ENCODE assay signal across 24 mouse cellular contexts in the genomic region with DNA sequence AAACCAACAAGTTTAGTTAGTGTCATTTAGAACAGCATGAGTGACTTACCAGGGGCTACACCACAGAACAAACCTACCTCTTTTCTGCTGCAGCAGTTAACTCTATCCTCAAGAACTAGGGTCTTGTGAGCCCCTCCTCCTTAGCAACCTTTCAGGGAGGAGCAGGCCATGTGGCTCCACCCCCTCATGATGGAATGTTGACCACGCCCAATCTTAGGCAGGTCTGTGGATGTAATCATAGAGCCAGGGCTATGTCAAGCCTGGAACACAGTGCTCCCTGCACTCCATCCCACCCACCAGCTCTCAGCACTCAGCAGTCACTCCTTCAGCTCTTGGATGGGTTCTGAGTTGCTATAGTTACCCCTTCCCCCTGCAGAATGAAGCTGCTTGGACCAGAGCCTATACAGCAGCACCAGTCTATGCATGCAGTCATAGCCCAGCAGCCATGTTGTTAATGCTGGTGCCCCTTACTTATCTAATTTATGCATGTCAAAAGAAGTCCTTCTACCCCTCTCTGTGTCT. TPM values are rescaled to one million over a fixed set of nuclear protein-coding genes. Genes with fewer than 3 reads are reported as not detected.
DNase-seq lines count a peak whose midpoint lies in the region; ATAC-seq lines count a peak whose summit lies in the region.
"Had no signal": no experiment of that assay in that cellular context is flagged by ENCODE, and none has a peak within 500 bp of the region (broad histone marks: within the 10 kb centered on the region; RNA-seq: fewer than 3 reads in every experiment).

No protein-coding gene starts in this region.

- no peak overlapping the region for H3K4me3 ChIP-seq in forebrain, embryonic 13.5 days
- H3K4me3 ChIP-seq in forebrain, embryonic 12.5 days (replicated peaks), result no peak overlapping the region
- no peak overlapping the region for H3K4me3 ChIP-seq in hindbrain, embryonic 16.5 days (ENCODE audit: low read length)
- H3K4me3 ChIP-seq in hindbrain, embryonic 10.5 days, result no peak overlapping the region
- no peak overlapping the region for H3K4me3 ChIP-seq in liver, embryonic 15.5 days (replicated peaks)
- H3K4me3 ChIP-seq: embryonic facial prominence, embryonic 15.5 days; gastrocnemius, adult 2 months; limb, embryonic 12.5 days; neural tube, embryonic 12.5 days had no signal

- peak; percentile 38; the same call in 1 of the 2 replicates for ATAC-seq in forebrain, embryonic 13.5 days
- ATAC-seq in forebrain, embryonic 12.5 days (ENCODE audit: low FRiP score), result no peak
- 0 out of 2 replicates have a peak, but pooled peaks have one; percentile 34 for ATAC-seq in hindbrain, embryonic 16.5 days
- 0 out of 2 replicates have a peak, but pooled peaks have one; percentile 28 for ATAC-seq in liver, embryonic 15.5 days (ENCODE audit: insufficient read depth)
- ATAC-seq: CD4-positive, CD25-positive, alpha-beta regulatory T cell, adult 4 months; forebrain, embryonic 16.5 days had no signal

- H3K27me3 ChIP-seq in forebrain, embryonic 13.5 days, result no peaks in the 10 kb centered on the region
- H3K27me3 ChIP-seq in forebrain, embryonic 12.5 days, result no peaks in the 10 kb centered on the region
- no peaks in the 10 kb centered on the region for H3K27me3 ChIP-seq in hindbrain, embryonic 16.5 days (replicated peaks; ENCODE audit: control insufficient read depth, insufficient read depth, low read length)
- no peaks in the 10 kb centered on the region for H3K27me3 ChIP-seq in hindbrain, embryonic 10.5 days (ENCODE audit: insufficient read depth, poor library complexity, severe bottlenecking)
- no peaks in the 10 kb centered on the region for H3K27me3 ChIP-seq in liver, embryonic 15.5 days
- H3K27me3 ChIP-seq: embryonic facial prominence, embryonic 15.5 days; limb, embryonic 12.5 days; neural tube, embryonic 12.5 days had no signal

- no peak overlapping the region for H3K4me2 ChIP-seq in forebrain, embryonic 13.5 days
- H3K4me2 ChIP-seq in forebrain, embryonic 12.5 days, result no peak overlapping the region
- H3K4me2 ChIP-seq in hindbrain, embryonic 16.5 days (ENCODE audit: low read length), result no peak overlapping the region
- no peak overlapping the region for H3K4me2 ChIP-seq in liver, embryonic 15.5 days
- H3K4me2 ChIP-seq: embryonic facial prominence, embryonic 15.5 days; limb, embryonic 12.5 days; neural tube, embryonic 12.5 days had no signal

- H3K9me3 ChIP-seq in forebrain, embryonic 13.5 days (replicated peaks), result no peaks in the 10 kb centered on the region
- H3K9me3 ChIP-seq in forebrain, embryonic 12.5 days, result no peaks in the 10 kb centered on the region
- H3K9me3 ChIP-seq in hindbrain, embryonic 16.5 days (ENCODE audit: control insufficient read depth, low read length), result no peaks in the 10 kb centered on the region
- H3K9me3 ChIP-seq in hindbrain, embryonic 10.5 days, result no peaks in the 10 kb centered on the region
- no peaks in the 10 kb centered on the region for H3K9me3 ChIP-seq in liver, embryonic 15.5 days (replicated peaks)
- H3K9me3 ChIP-seq: embryonic facial prominence, embryonic 15.5 days; limb, embryonic 12.5 days; neural tube, embryonic 12.5 days had no signal

- H3K27ac ChIP-seq in forebrain, embryonic 13.5 days, result no peak overlapping the region
- no peak overlapping the region for H3K27ac ChIP-seq in forebrain, embryonic 12.5 days
- no peak overlapping the region for H3K27ac ChIP-seq in hindbrain, embryonic 16.5 days (ENCODE audit: low read depth, low read length)
- no peak overlapping the region for H3K27ac ChIP-seq in hindbrain, embryonic 10.5 days
- H3K27ac ChIP-seq in liver, embryonic 15.5 days (replicated peaks), result no peak overlapping the region
- H3K27ac ChIP-seq: embryonic facial prominence, embryonic 15.5 days; gastrocnemius, adult 2 months; limb, embryonic 12.5 days; macrophage; neural tube, embryonic 12.5 days had no signal

- no peak overlapping the region for H3K9ac ChIP-seq in forebrain, embryonic 13.5 days
- no peak overlapping the region for H3K9ac ChIP-seq in forebrain, embryonic 12.5 days
- H3K9ac ChIP-seq in hindbrain, embryonic 16.5 days (ENCODE audit: low read depth, low read length), result no peak overlapping the region
- no peak overlapping the region for H3K9ac ChIP-seq in liver, embryonic 15.5 days
- H3K9ac ChIP-seq: embryonic facial prominence, embryonic 15.5 days; limb, embryonic 12.5 days; neural tube, embryonic 12.5 days had no signal

- 89% methylated on average over 1 of the region's 1 CpGs for WGBS in forebrain, embryonic 13.5 days
- 84% methylated on average over 1 of the region's 1 CpGs for WGBS in forebrain, embryonic 12.5 days
- 80% methylated on average over 1 of the region's 1 CpGs for WGBS in hindbrain, embryonic 16.5 days
- 90% methylated on average over 1 of the region's 1 CpGs for WGBS in hindbrain, embryonic 10.5 days
- WGBS in liver, embryonic 15.5 days (ENCODE audit: insufficient replicate concordance), result 61% methylated on average over 1 of the region's 1 CpGs

- no peaks in the 10 kb centered on the region for H3K4me1 ChIP-seq in forebrain, embryonic 13.5 days
- no peaks in the 10 kb centered on the region for H3K4me1 ChIP-seq in forebrain, embryonic 12.5 days
- H3K4me1 ChIP-seq in hindbrain, embryonic 16.5 days (ENCODE audit: control insufficient read depth, insufficient read depth, low read depth, low read length), result no peaks in the 10 kb centered on the region
- no peaks in the 10 kb centered on the region for H3K4me1 ChIP-seq in hindbrain, embryonic 10.5 days (replicated peaks)
- H3K4me1 ChIP-seq in liver, embryonic 15.5 days (replicated peaks), result no peaks in the 10 kb centered on the region
- H3K4me1 ChIP-seq: embryonic facial prominence, embryonic 15.5 days; limb, embryonic 12.5 days; neural tube, embryonic 12.5 days had no signal

- H3K36me3 ChIP-seq in forebrain, embryonic 13.5 days (ENCODE audit: poor library complexity, severe bottlenecking), result no peaks in the 10 kb centered on the region
- H3K36me3 ChIP-seq in forebrain, embryonic 12.5 days (replicated peaks), result no peaks in the 10 kb centered on the region
- H3K36me3 ChIP-seq in hindbrain, embryonic 16.5 days (ENCODE audit: control insufficient read depth, insufficient read depth, low read length), result no peaks in the 10 kb centered on the region
- H3K36me3 ChIP-seq in hindbrain, embryonic 10.5 days, result peaks cover 5% of the 10 kb centered on the region; the same call in 1 of the 2 replicates
- no peaks in the 10 kb centered on the region for H3K36me3 ChIP-seq in liver, embryonic 15.5 days (replicated peaks)
- H3K36me3 ChIP-seq: embryonic facial prominence, embryonic 15.5 days; limb, embryonic 12.5 days; neural tube, embryonic 12.5 days had no signal

- no peak for DNase-seq in hindbrain, embryonic 10.5 days (ENCODE audit: low spot score)
- DNase-seq in liver, result no peak
- DNase-seq in brain, adult 2 months (ENCODE audit: low read depth, low spot score), result peak; percentile 56
- DNase-seq in lung, postnatal 14 days, result no peak
- DNase-seq: adrenal gland, adult 8-10 months; cerebellum, adult 11 months; cerebellum, postnatal 14 days; embryo, embryonic 11 days; gastrocnemius, adult 2 months; kidney, adult 8-10 months; kidney, postnatal 36 days; lung, adult 18-20 months; thymus, postnatal 25 days had no signal

RNA-seq across cellular contexts. Expression of a gene that starts 35.5 kb away (rescaled TPM):
- 19.8 and 22.2 TPM in 2 replicates for polyA plus RNA-seq in forebrain, embryonic 13.5 days (2015; fragmentation: Nextera tagmentation; extraction: Ambion mirVana)
- 29.0 and 32.1 TPM in 2 replicates for polyA plus RNA-seq in forebrain, embryonic 12.5 days (2016; fragmentation: Nextera tagmentation; extraction: Ambion mirVana)
- 15.8 and 18.2 TPM in 2 replicates for polyA plus RNA-seq in hindbrain, embryonic 16.5 days (2015; fragmentation: Nextera tagmentation; extraction: Ambion mirVana)
- polyA plus RNA-seq in hindbrain, embryonic 10.5 days (2016; fragmentation: Nextera tagmentation; extraction: Ambion mirVana), result 25.0 TPM in 2 replicates
- polyA plus RNA-seq in liver, embryonic 15.5 days (2015; fragmentation: Nextera tagmentation; extraction: Ambion mirVana), result 4.5 and 4.8 TPM in 2 replicates

RNA-seq across cellular contexts. Expression of a gene that starts 35.5 kb away (rescaled TPM):
- 1.8 and 2.0 TPM in 2 replicates for polyA plus RNA-seq in forebrain, embryonic 13.5 days (2015; fragmentation: Nextera tagmentation; extraction: Ambion mirVana)
- polyA plus RNA-seq in forebrain, embryonic 12.5 days (2016; fragmentation: Nextera tagmentation; extraction: Ambion mirVana), result 1.2 and 1.8 TPM in 2 replicates
- 2.1 and 2.9 TPM in 2 replicates for polyA plus RNA-seq in hindbrain, embryonic 16.5 days (2015; fragmentation: Nextera tagmentation; extraction: Ambion mirVana)
- 1.5 and 1.8 TPM in 2 replicates for polyA plus RNA-seq in hindbrain, embryonic 10.5 days (2016; fragmentation: Nextera tagmentation; extraction: Ambion mirVana)
- 0.32 and 0.33 TPM in 2 replicates for polyA plus RNA-seq in liver, embryonic 15.5 days (2015; fragmentation: Nextera tagmentation; extraction: Ambion mirVana)
- polyA plus RNA-seq: CD4-positive, CD25-positive, alpha-beta regulatory T cell, adult 4 months; macrophage; spleen, adult 2 months had no signal
